Comparison of ENCODE assay signal across 9 mouse cellular contexts in the genomic region with DNA sequence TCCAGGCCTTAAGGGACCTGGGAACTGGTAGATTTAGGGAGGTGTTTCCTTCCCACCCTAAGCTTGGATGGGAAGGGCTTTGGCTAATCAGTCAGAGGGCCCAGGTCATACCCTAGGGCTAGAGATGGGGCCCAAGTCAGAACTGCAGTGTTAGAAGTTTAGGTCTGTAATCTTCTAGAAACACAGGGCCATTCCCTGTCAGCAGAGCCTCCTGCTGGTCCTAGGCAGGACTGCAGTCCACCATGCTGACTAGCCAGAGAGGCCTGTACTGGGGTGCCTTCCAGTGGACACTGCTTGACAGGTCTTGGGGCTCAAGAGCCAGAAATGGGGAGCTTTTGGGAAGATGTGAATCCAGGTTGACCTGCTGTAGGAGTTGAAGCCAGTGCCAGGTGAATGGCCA. TPM values are rescaled to one million over a fixed set of nuclear protein-coding genes. Genes with fewer than 3 reads are reported as not detected.
DNase-seq lines count a peak whose midpoint lies in the region; ATAC-seq and TF ChIP-seq lines count a peak whose summit lies in the region.
"Had no signal": no experiment of that assay in that cellular context is flagged by ENCODE, and none has a peak within 500 bp of the region (broad histone marks: within the 10 kb centered on the region; RNA-seq: fewer than 3 reads in every experiment).

No protein-coding gene starts in this region.

- no peaks in the 10 kb centered on the region for H3K4me1 ChIP-seq in hindbrain, postnatal 0 days (ENCODE audit: insufficient read depth, low read length)
- peaks cover 4% of the 10 kb centered on the region for H3K4me1 ChIP-seq in hindbrain, embryonic 10.5 days (replicated peaks)
- H3K4me1 ChIP-seq in hindbrain, embryonic 13.5 days (replicated peaks): 0 out of 2 replicates have a peak, but pooled peaks cover 2% of the 10 kb centered on the region

- H3K9ac ChIP-seq in hindbrain, postnatal 0 days (replicated peaks; ENCODE audit: low read length): no peak overlapping the region
- no peak overlapping the region for H3K9ac ChIP-seq in hindbrain, embryonic 13.5 days

- no peak overlapping the region for H3K4me2 ChIP-seq in hindbrain, postnatal 0 days (ENCODE audit: low read depth, low read length)
- H3K4me2 ChIP-seq in hindbrain, embryonic 13.5 days: no peak overlapping the region

- ATAC-seq in hindbrain, postnatal 0 days: no peak
- ATAC-seq in hindbrain, embryonic 13.5 days (ENCODE audit: low FRiP score): no peak

- no peaks in the 10 kb centered on the region for H3K9me3 ChIP-seq in hindbrain, postnatal 0 days (ENCODE audit: low read length)
- H3K9me3 ChIP-seq in hindbrain, embryonic 10.5 days: no peaks in the 10 kb centered on the region
- H3K9me3 ChIP-seq in hindbrain, embryonic 13.5 days: no peaks in the 10 kb centered on the region

- DNase-seq in hindbrain, postnatal 0 days (ENCODE audit: low spot score): no peak
- DNase-seq in hindbrain, embryonic 10.5 days (ENCODE audit: low spot score): no peak
- DNase-seq in 416B (ENCODE audit: low read depth): peak; percentile 44
- peak; percentile 12 for DNase-seq in MEL-GATA-1-ER (ENCODE audit: extremely low read depth, low read depth)
- peak; percentile 50 for DNase-seq in lung, postnatal 36 days
- no peak for DNase-seq in layer of hippocampus, postnatal 10 days (ENCODE audit: low spot score in 2 of 2)
- no peak for DNase-seq in cerebellum, adult 8-10 months
- DNase-seq: cerebellum, adult 9-10 months had no signal

- no peak overlapping the region for H3K27ac ChIP-seq in hindbrain, postnatal 0 days
- H3K27ac ChIP-seq in hindbrain, embryonic 10.5 days: no peak overlapping the region
- no peak overlapping the region for H3K27ac ChIP-seq in hindbrain, embryonic 13.5 days

- no peak overlapping the region for H3K4me3 ChIP-seq in hindbrain, postnatal 0 days (ENCODE audit: low read length)
- no peak overlapping the region for H3K4me3 ChIP-seq in hindbrain, embryonic 10.5 days
- no peak overlapping the region for H3K4me3 ChIP-seq in hindbrain, embryonic 13.5 days

- H3K27me3 ChIP-seq in hindbrain, postnatal 0 days (ENCODE audit: insufficient read depth, low read length): no peaks in the 10 kb centered on the region
- no peaks in the 10 kb centered on the region for H3K27me3 ChIP-seq in hindbrain, embryonic 10.5 days (ENCODE audit: insufficient read depth, poor library complexity, severe bottlenecking)
- H3K27me3 ChIP-seq in hindbrain, embryonic 13.5 days: no peaks in the 10 kb centered on the region

- no peaks in the 10 kb centered on the region for H3K36me3 ChIP-seq in hindbrain, postnatal 0 days (ENCODE audit: insufficient read depth, low read length)
- H3K36me3 ChIP-seq in hindbrain, embryonic 10.5 days: no peaks in the 10 kb centered on the region
- no peaks in the 10 kb centered on the region for H3K36me3 ChIP-seq in hindbrain, embryonic 13.5 days

- peak; percentile 41 for TF ChIP-seq CTCF in hindbrain, postnatal 0 days (IDR thresholded peaks at IDR 0.05; ENCODE audit: low read depth)

RNA-seq across cellular contexts. Expression of gene Crispld2, which starts 8.2 kb away (rescaled TPM):
- total RNA-seq in hindbrain, postnatal 0 days (2014; rRNA removed): 3.5 and 5.6 TPM in 2 replicates
- polyA plus RNA-seq in hindbrain, postnatal 0 days (2015; fragmentation: Nextera tagmentation; extraction: Ambion mirVana): 2.5 and 2.6 TPM in 2 replicates
- 3.8 and 4.6 TPM in 2 replicates for polyA plus RNA-seq in hindbrain, embryonic 10.5 days (2016; fragmentation: Nextera tagmentation; extraction: Ambion mirVana)
- total RNA-seq in layer of hippocampus, postnatal 10 days (2021): 1 to 10 TPM; 2.2 to 2.9 TPM
- polyA plus RNA-seq in hindbrain, embryonic 13.5 days (2015; fragmentation: Nextera tagmentation; extraction: Ambion mirVana): 3.1 and 3.5 TPM in 2 replicates

Comparison
In these comparisons a context has a peak if more than half of its experiments do, and no peak if none do; other contexts are left out.
1. DNase-seq: peak in 416B (single experiment), MEL-GATA-1-ER (single experiment) and lung, postnatal 36 days (single experiment); none in hindbrain, postnatal 0 days (single experiment), hindbrain, embryonic 10.5 days (single experiment), layer of hippocampus, postnatal 10 days (0 of 2) and cerebellum, adult 8-10 months (single experiment).